Mouse (Mus musculus) limb, embryonic 14.5 days (tissue): ENCODE results near the gene Faim2. TPM values are rescaled to one million over a fixed set of nuclear protein-coding genes. Genes with fewer than 3 reads are reported as not detected.

Experiments
- ATAC-seq: fragments of 200-750 bp; cut with Nextera tagmentation; 2 replicates; pipeline ENCODE4 v1.8.0; 2017; ENCODE audit warnings: low read depth, moderate number of reproducible peaks, moderate TSS enrichment; ENCODE audit not compliant: low FRiP score
- DNase-seq: peaks from one replicate; pipeline ENCODE4 v3.0.0-alpha.2; 2015; ENCODE audit warnings: low spot score
- H3K27ac ChIP-seq: fragments of 300-500 bp; sonication (generic); replicated peaks from 2 replicates; pipeline ENCODE4 v1.5.1; 2014; ENCODE audit warnings: low read depth, mild to moderate bottlenecking, low read length, moderate library complexity, mixed read lengths
- H3K27me3 ChIP-seq: fragments of 300-500 bp; sonication (generic); 2 replicates; pipeline ENCODE4 v1.6.1; 2014; ENCODE audit warnings: low read length, mixed read lengths; ENCODE audit not compliant: control insufficient read depth, insufficient read depth
- H3K36me3 ChIP-seq: fragments of 300-500 bp; sonication (generic); 2 replicates; pipeline ENCODE4 v1.6.1; 2014; ENCODE audit warnings: mild to moderate bottlenecking, low read length, moderate library complexity, mixed read lengths; ENCODE audit not compliant: control insufficient read depth, insufficient read depth
- H3K4me1 ChIP-seq: fragments of 300-500 bp; sonication (generic); 2 replicates; pipeline ENCODE4 v1.6.1; 2014; ENCODE audit warnings: antibody characterized with exemption, low read length, mixed read lengths; ENCODE audit not compliant: control insufficient read depth, insufficient read depth
- H3K4me2 ChIP-seq: fragments of 300-500 bp; sonication (generic); replicated peaks from 2 replicates; pipeline ENCODE4 v1.6.1; 2014; ENCODE audit warnings: low read depth, mild to moderate bottlenecking, low read length, moderate library complexity; ENCODE audit not compliant: severe bottlenecking
- H3K4me3 ChIP-seq: fragments of 300-500 bp; sonication (generic); replicated peaks from 2 replicates; pipeline ENCODE4 v1.5.1; 2014; ENCODE audit warnings: low read length
- H3K9ac ChIP-seq: fragments of 300-500 bp; sonication (generic); 2 replicates; pipeline ENCODE4 v1.6.1; 2014; ENCODE audit warnings: mild to moderate bottlenecking, low read depth, low read length, moderate library complexity; ENCODE audit not compliant: severe bottlenecking
- H3K9me3 ChIP-seq: fragments of 300-500 bp; sonication (generic); 2 replicates; pipeline ENCODE4 v1.6.1; 2016; ENCODE audit warnings: low read length; ENCODE audit not compliant: control insufficient read depth
- POLR2A ChIP-seq: fragments of 200-500 bp; IDR thresholded peaks from 2 replicates; pipeline ENCODE4 v1.8.0; 2012; ENCODE audit warnings: inconsistent platforms, mild to moderate bottlenecking, moderate library complexity, borderline replicate concordance; ENCODE audit not compliant: insufficient read depth, insufficient read length; ENCODE audit errors: extremely low read depth
- WGBS: fragments of 180-500 bp; shearing (Covaris S2); extraction: QIAGEN DNeasy Blood & Tissue Kit; methylation state at CpG from one replicate; pipeline ENCODE4 v1.1.7; 2014; 5-methylcytosine and 5-hydroxymethylcytosine counted together
- polyA plus RNA-seq, 2 experiments: library from polyadenylated mRNA; depleted of rRNA in 1 of 2; stranded (reverse) in 1 of 2; unstranded in 1 of 2; fragments of >200 nt; fragmentation: Nextera tagmentation in 1 of 2; extraction: Ambion mirVana in 1 of 2; gene quantifications; 2 replicates each; pipeline versions ENCODE4 v1.2.1 to v1.2.3; 2012 to 2014

Gene Faim2
- polyA plus RNA-seq (2012; rRNA removed) (0.21 and 0.27 TPM in 2 replicates), polyA plus RNA-seq (2014; fragmentation: Nextera tagmentation; extraction: Ambion mirVana) (0.10 and 0.21 TPM in 2 replicates)

DNA sequence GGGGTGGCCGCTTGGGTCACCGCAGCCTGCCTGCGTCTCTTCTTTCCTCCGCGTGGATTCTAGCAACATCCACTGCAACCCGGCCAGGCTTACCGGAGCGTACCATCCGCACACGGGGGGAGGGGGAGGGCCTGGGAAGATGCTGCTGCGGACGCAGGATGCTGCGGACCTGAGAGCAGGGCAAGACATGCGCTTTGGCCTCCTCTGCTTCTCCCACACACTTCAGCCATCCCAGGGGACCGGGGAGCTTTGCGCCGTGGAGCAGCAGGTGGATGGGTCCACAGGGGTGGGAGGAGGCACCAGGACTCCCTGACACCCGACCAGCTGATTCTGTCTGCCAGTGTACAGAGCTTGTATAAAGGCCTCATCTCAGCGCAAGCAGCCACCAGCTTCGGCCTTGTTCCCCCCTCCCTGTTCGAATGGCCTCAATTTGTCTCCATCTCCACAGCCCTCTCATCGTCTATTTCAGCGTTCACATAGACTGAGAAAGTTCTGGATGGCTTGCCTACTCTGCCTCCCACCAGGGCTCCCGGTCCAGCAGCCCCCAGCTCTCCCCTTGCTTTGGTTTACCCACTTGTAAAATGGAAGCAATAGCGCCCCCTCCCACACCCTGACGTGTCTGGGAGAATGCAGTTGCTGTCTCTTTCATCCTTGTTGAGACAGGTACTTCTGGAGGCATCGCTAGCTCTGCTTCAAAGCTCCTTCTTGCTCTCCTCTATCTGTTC is at the start of gene Faim2:
Gene Faim2, minus strand, starts transcription at position 537 of the 725 bp plus-strand sequence.
- no peaks in the 10 kb centered on the region for H3K36me3 ChIP-seq
- H3K4me3 ChIP-seq: no peak within 1 kb of the TSS
- no peaks in the 10 kb centered on the region for H3K9me3 ChIP-seq
- H3K27me3 ChIP-seq: peaks cover 14% of the 10 kb centered on the region
- DNase-seq: no peak
- no peak for TF ChIP-seq POLR2A
- no peak within 1 kb of the TSS for H3K4me2 ChIP-seq
- WGBS: 18% methylated on average over 22 of the region's 27 CpGs
- peaks cover 5% of the 10 kb centered on the region; the same call in 1 of the 2 replicates for H3K4me1 ChIP-seq
- no peak within 1 kb of the TSS for H3K27ac ChIP-seq
- no peak for ATAC-seq
- H3K9ac ChIP-seq: no peak within 1 kb of the TSS; the same call in 1 of the 2 replicates

DNA sequence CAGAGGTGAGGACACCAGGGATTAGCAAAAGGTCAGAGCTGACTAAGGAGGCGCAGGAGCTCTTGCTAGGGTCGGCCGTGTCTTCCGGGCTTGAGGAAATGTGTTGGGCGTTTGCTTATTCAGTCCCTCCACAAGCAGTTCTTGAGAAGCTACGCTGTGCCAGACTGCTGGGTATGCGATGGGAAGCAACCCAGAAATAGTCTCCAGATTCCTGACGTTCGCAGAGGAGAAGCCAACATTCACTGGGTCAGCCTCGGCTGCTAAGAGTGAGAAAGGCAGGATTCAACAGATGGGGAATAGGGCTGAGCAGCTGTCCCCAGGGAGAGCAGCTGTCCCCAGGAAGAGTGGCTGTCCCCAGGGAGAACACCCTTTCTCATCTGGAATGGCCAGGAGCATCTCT is 41.2 kb upstream of the Faim2 start:
- Histone ChIP-seq H3K9me3 (no peaks in the 10 kb centered on the region), H3K4me2 (no peak overlapping the region), H3K27me3 (no peaks in the 10 kb centered on the region), H3K4me3 (no peak overlapping the region), H3K36me3 (no peaks in the 10 kb centered on the region), H3K27ac (no peak overlapping the region), H3K4me1 (no peaks in the 10 kb centered on the region), H3K9ac (no peak overlapping the region)
- TF ChIP-seq POLR2A: no peak
- DNase-seq (no peak), ATAC-seq (no peak)
- 85% methylated on average over 10 of the region's 10 CpGs for WGBS

DNA sequence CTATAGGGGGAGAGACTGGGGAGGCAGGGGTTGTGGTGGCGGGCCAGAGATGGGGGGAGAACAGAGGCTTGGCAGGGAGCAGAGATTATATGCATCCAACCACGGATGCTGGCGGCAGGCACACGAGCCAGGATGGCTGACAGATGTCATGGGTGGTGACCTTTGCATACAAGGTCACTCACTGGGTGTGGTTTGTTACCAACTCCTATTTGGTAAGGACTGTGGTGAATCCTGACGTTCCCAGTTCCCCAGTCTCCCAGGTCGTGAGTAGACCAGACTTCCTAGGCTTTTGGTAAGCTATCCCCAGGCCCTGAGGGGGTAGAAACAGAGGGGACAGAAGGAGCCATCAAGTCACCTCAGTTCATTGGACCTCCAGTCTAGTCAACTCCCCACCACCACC is 40.7 kb upstream of the Faim2 start:
- Histone ChIP-seq H3K9ac (no peak overlapping the region), H3K4me2 (no peak overlapping the region), H3K4me3 (no peak overlapping the region), H3K4me1 (no peaks in the 10 kb centered on the region), H3K9me3 (no peaks in the 10 kb centered on the region), H3K27ac (no peak overlapping the region), H3K36me3 (no peaks in the 10 kb centered on the region), H3K27me3 (no peaks in the 10 kb centered on the region)
- TF ChIP-seq POLR2A: no peak
- ATAC-seq (no peak), DNase-seq (no peak)
- WGBS: 73% methylated on average over 6 of the region's 6 CpGs

DNA sequence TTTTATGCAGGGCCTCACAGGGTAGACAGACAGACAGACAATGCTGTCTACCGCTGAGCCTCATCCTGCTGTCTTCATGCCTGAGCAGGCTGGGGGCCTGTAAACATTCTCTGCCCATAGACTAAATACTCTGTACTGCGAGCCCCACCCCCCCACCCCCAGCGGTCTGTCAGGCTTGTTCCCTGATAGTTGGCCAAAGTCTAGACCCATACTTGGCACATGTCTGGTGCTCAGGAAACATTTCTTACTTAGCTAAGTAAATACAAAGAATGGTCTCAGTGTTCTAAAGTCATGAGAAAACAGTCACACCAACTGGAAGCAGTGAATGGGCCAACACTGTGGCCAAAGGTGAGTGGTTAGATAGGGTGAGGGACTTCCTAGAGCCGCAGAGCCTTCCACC is 39.4 kb upstream of the Faim2 start:
- ATAC-seq (no peak), DNase-seq (no peak)
- no peak overlapping the region for H3K27ac ChIP-seq
- H3K9me3 ChIP-seq: no peaks in the 10 kb centered on the region
- H3K4me2 ChIP-seq: no peak overlapping the region
- no peaks in the 10 kb centered on the region for H3K4me1 ChIP-seq
- H3K4me3 ChIP-seq: no peak overlapping the region
- H3K9ac ChIP-seq: no peak overlapping the region
- H3K36me3 ChIP-seq: no peaks in the 10 kb centered on the region
- H3K27me3 ChIP-seq: no peaks in the 10 kb centered on the region
- 72% methylated on average over 4 of the region's 4 CpGs for WGBS
- TF ChIP-seq POLR2A: no peak

DNA sequence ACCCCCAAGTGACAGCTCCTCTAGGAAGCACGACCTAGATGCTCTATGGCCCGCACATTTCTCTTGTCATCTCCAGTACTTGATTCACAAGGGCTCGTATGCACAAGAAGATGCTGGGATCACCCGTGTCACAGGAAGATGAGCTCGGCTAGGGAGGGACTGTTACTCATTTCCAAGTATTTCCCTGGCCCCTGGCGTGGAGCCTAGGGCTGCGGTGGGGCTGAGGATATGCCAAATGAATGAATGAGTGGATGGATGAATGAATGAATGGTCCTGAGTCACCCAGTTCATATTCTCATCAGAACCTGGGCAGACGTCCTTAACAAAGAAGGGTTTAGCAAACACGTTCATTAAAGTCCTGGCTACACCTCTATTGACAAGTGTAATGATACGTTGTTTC is 32.3 kb upstream of the Faim2 start:
- Histone ChIP-seq H3K27ac (no peak overlapping the region), H3K4me3 (no peak overlapping the region), H3K9me3 (no peaks in the 10 kb centered on the region), H3K36me3 (no peaks in the 10 kb centered on the region), H3K9ac (no peak overlapping the region), H3K4me1 (no peaks in the 10 kb centered on the region), H3K4me2 (no peak overlapping the region), H3K27me3 (no peaks in the 10 kb centered on the region)
- ATAC-seq (no peak), DNase-seq (no peak)
- no peak for TF ChIP-seq POLR2A
- 83% methylated on average over 10 of the region's 10 CpGs for WGBS
